Mouse (Mus musculus) CH12.LX (cell line): ENCODE measurements at regions not wholly inside any gene's neighbourhood (a gene's known extent, or its start where the extent isn't known, plus 50 kb on each side); places are given as distances from the start of the nearest gene placed in this dataset.

Experiments
- DNase-seq: peaks from one replicate; pipeline ENCODE4 v3.0.0-alpha.2; 2013; ENCODE audit errors: extremely low read depth
- H3K27ac ChIP-seq: 2 replicates; pipeline ENCODE4 v1.5.1; 2012; ENCODE audit warnings: low read depth, mild to moderate bottlenecking, control low read depth, moderate library complexity; ENCODE audit not compliant: insufficient read depth
- H3K27me3 ChIP-seq: replicated peaks from 2 replicates; pipeline ENCODE3; 2012; ENCODE audit warnings: inconsistent platforms
- H3K36me3 ChIP-seq, 2 experiments: replicated peaks in 1 of 2; 2 replicates each; pipeline versions ENCODE3 to v1.6.1; 2012; ENCODE audit warnings: inconsistent platforms in 1 of 2, low read length in 1 of 2, mild to moderate bottlenecking in 1 of 2, mixed read lengths in 1 of 2, moderate library complexity in 1 of 2; ENCODE audit not compliant: control insufficient read depth in 1 of 2, insufficient read depth in 1 of 2
- H3K4me1 ChIP-seq, 2 experiments: 2 replicates each; pipeline ENCODE4 v1.6.1; 2012; ENCODE audit warnings: inconsistent platforms in 1 of 2, moderate library complexity in 1 of 2; ENCODE audit not compliant: insufficient read depth in 2 of 2, control insufficient read depth in 1 of 2
- H3K4me2 ChIP-seq: 2 replicates; pipeline ENCODE4 v1.6.1; 2012; ENCODE audit warnings: low read depth, mild to moderate bottlenecking, control low read depth; ENCODE audit not compliant: poor library complexity, insufficient read depth, severe bottlenecking
- H3K4me3 ChIP-seq, 3 experiments: fragments of 150-350 bp in 1 of 3; sonication (generic) in 1 of 3; replicated peaks in 1 of 3; 2 replicates each; pipeline versions ENCODE3 to v1.5.1; 2011 to 2012; ENCODE audit warnings: low read depth in 2 of 3, low read length in 2 of 3, mild to moderate bottlenecking in 2 of 3, moderate library complexity in 2 of 3, control low read depth in 1 of 3, improper control_type of control experiment in 1 of 3, inconsistent platforms in 1 of 3, mixed read lengths in 1 of 3; ENCODE audit not compliant: poor library complexity in 1 of 3
- H3K79me2 ChIP-seq: replicated peaks from 2 replicates; pipeline ENCODE4 v1.6.1; 2012; ENCODE audit warnings: mild to moderate bottlenecking, moderate library complexity; ENCODE audit not compliant: control insufficient read depth, poor library complexity, insufficient read depth, severe bottlenecking; ENCODE audit errors: extremely low read depth
- H3K9ac ChIP-seq: 2 replicates; pipeline ENCODE4 v1.6.1; 2012; ENCODE audit warnings: low read depth, mild to moderate bottlenecking, control low read depth, moderate library complexity; ENCODE audit not compliant: insufficient read depth
- H3K9me3 ChIP-seq: replicated peaks from 2 replicates; pipeline ENCODE3; 2012; ENCODE audit warnings: low read length, inconsistent platforms, mixed read lengths
- EP300 ChIP-seq: IDR thresholded peaks from 2 replicates; pipeline ENCODE4 v1.6.1; 2011; ENCODE audit warnings: low read length, improper control_type of control experiment
- ETS1 ChIP-seq: conservative IDR thresholded peaks from 2 replicates; pipeline ENCODE4 v1.6.1; 2012; ENCODE audit warnings: low read depth, mild to moderate bottlenecking, inconsistent platforms, low read length, improper control_type of control experiment, moderate library complexity
- MAFK ChIP-seq: IDR thresholded peaks from 2 replicates; pipeline ENCODE4 v1.6.1; 2011; ENCODE audit warnings: low read length, improper control_type of control experiment; ENCODE audit not compliant: insufficient replicate concordance
- MAX ChIP-seq: IDR thresholded peaks from 2 replicates; pipeline ENCODE4 v1.6.1; 2011; ENCODE audit warnings: low read length, improper control_type of control experiment
- MAZ ChIP-seq: IDR thresholded peaks from 2 replicates; pipeline ENCODE4 v1.6.1; 2012; ENCODE audit warnings: low read depth, mild to moderate bottlenecking, inconsistent platforms, low read length, improper control_type of control experiment, moderate library complexity
- MEF2A ChIP-seq: IDR thresholded peaks from 2 replicates; pipeline ENCODE4 v1.6.1; 2014; ENCODE audit warnings: low read depth, mild to moderate bottlenecking, inconsistent platforms, low read length, improper control_type of control experiment, borderline replicate concordance
- MXI1 ChIP-seq: IDR thresholded peaks from 2 replicates; pipeline ENCODE4 v1.6.1; 2011; ENCODE audit warnings: mild to moderate bottlenecking, low read depth, low read length, improper control_type of control experiment
- NELFE ChIP-seq: IDR thresholded peaks from 2 replicates; pipeline ENCODE4 v1.6.1; 2011; ENCODE audit warnings: low read depth, low read length, improper control_type of control experiment
- POLR2A ChIP-seq: IDR thresholded peaks from 2 replicates; pipeline ENCODE4 v1.6.1; 2011; ENCODE audit warnings: low read depth, mild to moderate bottlenecking, improper control_type of control experiment, low read length
- RAD21 ChIP-seq: IDR thresholded peaks from 2 replicates; pipeline ENCODE4 v1.6.1; 2011; ENCODE audit warnings: low read depth, mild to moderate bottlenecking, low read length, improper control_type of control experiment, moderate library complexity
- RCOR1 ChIP-seq: conservative IDR thresholded peaks from 2 replicates; pipeline ENCODE4 v1.6.1; 2012; ENCODE audit warnings: low read depth, mild to moderate bottlenecking, inconsistent platforms, low read length, improper control_type of control experiment
- SIN3A ChIP-seq: IDR thresholded peaks from 2 replicates; pipeline ENCODE4 v1.6.1; 2012; ENCODE audit warnings: low read length, improper control_type of control experiment, inconsistent platforms
- SMC3 ChIP-seq: IDR thresholded peaks from 2 replicates; pipeline ENCODE4 v1.6.1; 2011; ENCODE audit warnings: low read depth, low read length, improper control_type of control experiment
- USF1 ChIP-seq: IDR thresholded peaks from 2 replicates; pipeline ENCODE4 v1.6.1; 2014; ENCODE audit warnings: low read depth, mild to moderate bottlenecking, inconsistent platforms, low read length, improper control_type of control experiment
- ZC3H11A ChIP-seq: IDR thresholded peaks from 2 replicates; pipeline ENCODE4 v1.6.1; 2012; ENCODE audit warnings: low read depth, mild to moderate bottlenecking, inconsistent platforms, low read length, improper control_type of control experiment
- ZMIZ1 ChIP-seq: IDR thresholded peaks from 2 replicates; pipeline ENCODE4 v1.6.1; 2012; ENCODE audit warnings: low read depth, mild to moderate bottlenecking, inconsistent platforms, low read length, improper control_type of control experiment
- dilution Hi-C: fragments of 300-500 bp; cut with MboI; formaldehyde crosslinking; loops from 2 replicates; pipeline ENCODE4 v1.14.3; 2020; ENCODE audit warnings: low sequenced_read_pairs; ENCODE audit not compliant: extremely low pct_unique_long_range_greater_than_20kb, extremely low pct_ligation_motif_present
- in situ Hi-C: fragments of 300-500 bp; cut with MboI; formaldehyde crosslinking; loops from 3 replicates; pipeline ENCODE4 v1.14.3; 2019; ENCODE audit warnings: low sequenced_read_pairs, low pct_ligation_motif_present, low pct_unique_long_range_greater_than_20kb, mixed read lengths

DNA sequence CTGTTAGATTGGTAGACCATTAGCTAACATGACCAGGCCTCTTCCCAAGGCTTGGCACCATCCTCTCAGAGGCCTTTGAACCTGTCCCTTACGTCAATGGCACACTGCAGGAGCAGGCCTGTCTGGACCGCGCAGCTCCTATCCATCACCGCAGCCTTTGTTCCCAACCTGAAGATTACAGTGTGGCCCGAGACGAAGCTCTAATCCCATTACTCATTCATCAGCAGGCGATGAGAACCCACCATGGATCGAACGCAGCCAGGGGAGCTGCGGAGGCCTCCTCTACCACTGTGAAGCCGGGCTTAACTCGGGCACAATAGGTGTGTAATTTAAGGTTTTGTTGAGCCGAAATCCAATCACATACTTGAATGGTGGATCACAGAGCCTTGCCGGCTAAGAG lies 54.0 kb upstream of the Irx3 start:
- H3K36me3 ChIP-seq, result no peaks in the 10 kb centered on the region
- peaks cover 89% of the 10 kb centered on the region for H3K9me3 ChIP-seq
- no peak overlapping the region for H3K27ac ChIP-seq
- TF ChIP-seq SMC3 (no peak), POLR2A (no peak), MAFK (no peak), EP300 (no peak), MAZ (no peak), RAD21 (no peak), NELFE (no peak), USF1 (no peak), ETS1 (no peak), MXI1 (no peak)
- no peak overlapping the region for H3K4me3 ChIP-seq
- no peaks in the 10 kb centered on the region for H3K27me3 ChIP-seq
- no peak overlapping the region for H3K4me2 ChIP-seq
- H3K4me1 ChIP-seq, result no peaks in the 10 kb centered on the region
- H3K79me2 ChIP-seq, result no peaks in the 10 kb centered on the region
- no peak for DNase-seq
- in situ Hi-C loops, result no loop called here
- dilution Hi-C loops, result no loop called here
- no peak overlapping the region for H3K9ac ChIP-seq

DNA sequence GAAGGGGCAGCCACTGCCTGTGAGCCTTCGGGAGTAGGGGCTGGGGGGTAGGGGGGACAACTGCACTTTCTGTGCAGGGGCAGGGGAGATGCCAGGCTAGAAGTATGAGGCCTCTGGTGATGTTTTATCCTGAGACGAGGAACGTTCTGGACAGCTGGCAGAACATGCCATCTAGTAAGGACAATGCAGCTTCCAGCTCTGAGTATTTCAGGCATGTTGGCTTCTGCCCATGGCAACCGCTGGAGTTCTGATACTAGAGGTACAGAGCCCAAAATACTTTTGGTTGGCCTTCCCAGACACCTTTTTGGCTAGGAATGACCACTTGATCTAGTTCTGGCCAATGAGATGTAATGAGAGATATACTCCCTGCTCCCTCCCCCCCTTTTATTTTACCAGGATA lies 52.5 kb upstream of the Irx3 start:
- H3K9me3 ChIP-seq, result peaks cover 90% of the 10 kb centered on the region
- H3K79me2 ChIP-seq, result no peaks in the 10 kb centered on the region
- TF ChIP-seq ZC3H11A, result no peak
- TF ChIP-seq ZMIZ1, result no peak
- TF ChIP-seq SIN3A, result no peak
- TF ChIP-seq RCOR1, result no peak
- TF ChIP-seq, all 38 proteins: peak for 0
- in situ Hi-C loops, result no loop called here
- H3K4me3 ChIP-seq, result no peak overlapping the region
- no peaks in the 10 kb centered on the region for H3K36me3 ChIP-seq
- H3K27ac ChIP-seq, result no peak overlapping the region
- H3K4me1 ChIP-seq, result no peaks in the 10 kb centered on the region
- H3K27me3 ChIP-seq, result no peaks in the 10 kb centered on the region
- no peak overlapping the region for H3K4me2 ChIP-seq
- DNase-seq, result no peak
- H3K9ac ChIP-seq, result no peak overlapping the region
- dilution Hi-C loops, result no loop called here

DNA sequence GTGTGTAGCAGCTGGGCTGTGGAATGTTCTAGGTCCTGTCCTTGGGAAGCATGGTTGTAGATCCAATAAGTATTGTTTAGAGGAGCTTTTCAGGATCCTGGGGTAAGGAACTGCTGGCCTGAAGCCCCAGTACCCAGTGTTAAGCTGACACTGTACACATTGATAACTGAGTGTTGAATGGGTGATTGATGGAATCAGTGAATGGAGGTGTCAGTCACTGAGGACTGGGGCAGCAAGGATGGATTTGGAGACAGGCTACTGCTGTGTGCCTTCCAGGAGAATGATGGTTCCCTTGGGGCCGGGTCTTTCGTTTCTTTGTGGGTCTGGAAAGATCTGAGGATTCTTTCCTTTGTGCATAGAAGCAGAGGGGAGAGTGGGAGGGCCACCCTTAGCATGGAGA lies 51.9 kb upstream of the Irx3 start:
- no peaks in the 10 kb centered on the region for H3K79me2 ChIP-seq
- H3K4me2 ChIP-seq, result no peak overlapping the region
- in situ Hi-C loops (no loop called here), dilution Hi-C loops (no loop called here)
- H3K4me1 ChIP-seq, result no peaks in the 10 kb centered on the region
- no peak for DNase-seq
- H3K27me3 ChIP-seq, result no peaks in the 10 kb centered on the region
- H3K36me3 ChIP-seq, result no peaks in the 10 kb centered on the region
- H3K27ac ChIP-seq, result no peak overlapping the region
- H3K4me3 ChIP-seq, result no peak overlapping the region
- TF ChIP-seq MEF2A, result no peak
- no peak for TF ChIP-seq SIN3A
- TF ChIP-seq ETS1, result no peak
- TF ChIP-seq MAX, result no peak
- H3K9me3 ChIP-seq, result peaks cover 88% of the 10 kb centered on the region
- H3K9ac ChIP-seq, result no peak overlapping the region
